Mouse (Mus musculus) layer of hippocampus, postnatal 25 days (tissue): Measurements from ENCODE around the gene Plekhg4. TPM values are rescaled to one million over a fixed set of nuclear protein-coding genes. Genes with fewer than 3 reads are reported as not detected.

Experiments used
- DNase-seq, 2 experiments: peaks; one replicate each; pipeline ENCODE4 v3.0.0; 2022; ENCODE audit warnings: mixed read lengths in 2 of 2, low spot score in 1 of 2; ENCODE audit errors: extremely low spot score in 1 of 2
- total RNA-seq, 2 experiments: library from RNA; stranded (reverse); gene quantifications; 2 replicates each; pipeline ENCODE4 v1.2.3; 2021

The Plekhg4 gene
- total RNA-seq, 2 experiments from 2014 or later, result 0.49 to 1.1 TPM

DNA sequence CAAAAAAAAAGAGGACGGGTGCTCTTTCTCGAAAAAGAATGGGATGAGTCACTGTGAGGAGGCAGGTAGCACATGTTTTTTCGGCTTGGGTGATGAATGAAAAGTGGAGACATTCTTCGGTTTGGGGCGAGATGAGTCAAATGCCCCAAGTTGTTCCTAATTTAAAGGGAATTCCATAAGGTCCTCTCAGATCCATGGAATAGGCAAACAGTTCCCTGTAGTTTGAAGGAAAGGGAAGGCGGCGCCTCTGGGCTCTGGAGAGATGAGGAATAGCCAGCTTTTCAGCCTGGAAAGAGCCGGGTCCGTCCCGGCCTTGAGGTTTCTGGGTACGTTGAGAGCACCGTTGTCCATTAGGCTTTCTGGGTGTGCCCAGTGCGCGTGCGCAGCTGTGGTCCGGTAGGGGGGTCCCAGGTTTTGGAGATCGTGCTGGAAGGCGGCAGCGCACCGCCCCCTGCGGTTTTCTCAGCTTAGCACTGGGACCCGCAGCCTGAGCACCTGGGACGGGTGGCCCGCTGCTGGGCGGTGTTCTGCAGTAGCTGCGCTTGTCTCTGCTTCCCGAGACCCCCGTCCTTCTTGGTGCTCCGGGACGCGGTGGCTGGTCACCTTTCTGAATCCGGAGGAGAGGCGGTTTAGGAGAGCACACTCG lies 24.5 kb upstream of the Plekhg4 start, which contains the start of gene Slc9a5:
Gene Slc9a5 (plus strand): TSS at position 394 of the 646 bp plus-strand sequence.
- DNase-seq, result peak in 1 of 2 experiments; percentile 34

DNA sequence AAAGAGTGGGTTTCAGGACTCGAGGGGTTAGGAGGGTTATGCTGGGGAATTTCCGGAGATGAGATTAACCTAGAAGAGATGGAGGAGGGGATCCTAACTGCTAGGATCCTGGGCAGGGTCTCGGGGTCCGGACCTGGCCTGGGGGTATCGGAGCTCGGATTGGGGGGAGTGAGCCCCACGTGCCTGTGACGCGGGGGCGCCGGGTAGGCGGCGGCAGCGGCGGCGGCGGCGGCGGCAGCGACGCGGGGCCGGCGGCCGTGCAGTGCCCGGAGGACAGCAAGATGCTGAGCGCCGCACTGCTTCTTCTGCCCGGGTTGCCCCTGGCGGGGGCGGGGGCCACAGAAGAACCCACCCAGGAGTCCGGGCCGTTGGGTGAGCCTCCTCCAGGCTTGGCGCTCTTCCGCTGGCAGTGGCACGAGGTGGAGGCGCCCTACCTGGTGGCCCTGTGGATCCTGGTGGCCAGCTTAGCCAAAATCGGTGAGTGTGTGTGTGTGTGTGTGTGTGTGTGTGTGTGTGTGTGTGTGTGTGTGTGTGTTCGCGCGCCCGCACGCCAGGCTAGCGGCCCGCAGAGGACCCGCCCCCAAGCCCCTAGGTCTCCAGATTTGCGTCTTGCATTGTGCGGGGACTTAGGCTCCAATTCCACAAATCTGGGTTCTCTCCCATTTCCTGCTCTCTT lies 23.8 kb upstream of the Plekhg4 start:
- DNase-seq, result peak in 1 of 2 experiments; percentile 36

DNA sequence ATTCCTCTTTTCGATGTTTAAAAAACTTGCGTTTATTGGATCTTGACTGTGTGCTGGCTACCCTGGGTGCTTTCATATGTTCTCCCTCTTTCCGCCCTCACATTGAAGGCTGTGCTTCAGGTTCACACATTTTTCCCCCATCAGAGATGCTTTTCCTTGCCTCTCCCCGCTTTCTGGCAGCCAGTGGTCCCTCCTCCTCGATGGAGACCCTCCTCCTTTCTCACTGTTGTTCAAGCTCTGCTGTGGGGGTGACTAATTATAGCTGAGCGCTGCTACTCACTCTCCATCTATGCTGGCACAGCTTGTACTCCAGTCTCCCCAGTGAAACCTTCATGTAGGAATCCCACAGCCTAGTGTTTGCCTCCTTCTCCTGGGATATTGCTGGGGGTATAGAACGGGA lies 22.9 kb upstream of the Plekhg4 start:
- DNase-seq, result no peak

DNA sequence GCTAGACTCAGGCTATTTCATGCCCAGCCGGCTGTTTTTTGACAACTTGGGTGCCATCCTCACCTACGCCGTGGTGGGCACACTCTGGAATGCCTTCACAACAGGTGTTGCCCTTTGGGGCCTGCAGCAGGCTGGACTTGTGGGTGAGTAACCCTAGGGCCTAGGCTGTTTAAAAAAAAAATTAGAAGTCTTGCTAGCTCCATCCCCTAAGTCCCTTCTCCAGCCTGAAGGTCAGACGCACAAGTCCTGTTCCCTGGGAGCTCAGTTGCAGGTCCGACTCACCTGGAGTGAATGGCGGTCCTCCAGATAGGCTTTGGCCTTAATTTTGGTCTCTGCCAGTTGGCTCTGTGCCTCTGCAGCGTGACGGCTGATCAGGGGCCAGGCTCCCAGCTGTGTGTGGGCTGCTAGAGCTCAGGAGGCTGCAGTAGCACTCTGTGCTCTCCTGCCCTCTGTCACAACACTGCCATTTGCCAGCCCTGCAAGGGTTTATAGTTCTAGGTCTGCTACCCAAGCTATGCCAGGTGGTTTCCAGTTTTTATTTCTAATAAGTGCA lies 19.4 kb upstream of the Plekhg4 start:
- no peak for DNase-seq

DNA sequence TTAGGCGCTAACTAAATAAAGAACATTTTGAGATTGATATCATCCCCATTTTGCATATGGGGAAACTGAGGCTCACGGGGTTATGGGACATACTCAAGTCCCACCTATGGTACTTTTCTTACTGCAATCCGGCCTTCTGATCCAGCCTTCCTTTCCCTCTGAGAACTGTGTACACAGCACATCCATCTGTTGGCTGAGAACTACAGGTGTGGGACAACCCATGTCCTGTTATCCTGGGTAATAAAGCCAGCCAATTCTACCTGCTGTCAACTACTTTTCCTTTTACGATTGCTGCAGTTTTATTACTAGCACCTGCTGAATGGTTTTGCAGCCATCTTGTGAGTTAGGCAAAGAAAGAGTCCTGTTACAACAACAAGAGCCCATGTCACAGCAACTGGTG lies 18.5 kb upstream of the Plekhg4 start:
- DNase-seq, result no peak

DNA sequence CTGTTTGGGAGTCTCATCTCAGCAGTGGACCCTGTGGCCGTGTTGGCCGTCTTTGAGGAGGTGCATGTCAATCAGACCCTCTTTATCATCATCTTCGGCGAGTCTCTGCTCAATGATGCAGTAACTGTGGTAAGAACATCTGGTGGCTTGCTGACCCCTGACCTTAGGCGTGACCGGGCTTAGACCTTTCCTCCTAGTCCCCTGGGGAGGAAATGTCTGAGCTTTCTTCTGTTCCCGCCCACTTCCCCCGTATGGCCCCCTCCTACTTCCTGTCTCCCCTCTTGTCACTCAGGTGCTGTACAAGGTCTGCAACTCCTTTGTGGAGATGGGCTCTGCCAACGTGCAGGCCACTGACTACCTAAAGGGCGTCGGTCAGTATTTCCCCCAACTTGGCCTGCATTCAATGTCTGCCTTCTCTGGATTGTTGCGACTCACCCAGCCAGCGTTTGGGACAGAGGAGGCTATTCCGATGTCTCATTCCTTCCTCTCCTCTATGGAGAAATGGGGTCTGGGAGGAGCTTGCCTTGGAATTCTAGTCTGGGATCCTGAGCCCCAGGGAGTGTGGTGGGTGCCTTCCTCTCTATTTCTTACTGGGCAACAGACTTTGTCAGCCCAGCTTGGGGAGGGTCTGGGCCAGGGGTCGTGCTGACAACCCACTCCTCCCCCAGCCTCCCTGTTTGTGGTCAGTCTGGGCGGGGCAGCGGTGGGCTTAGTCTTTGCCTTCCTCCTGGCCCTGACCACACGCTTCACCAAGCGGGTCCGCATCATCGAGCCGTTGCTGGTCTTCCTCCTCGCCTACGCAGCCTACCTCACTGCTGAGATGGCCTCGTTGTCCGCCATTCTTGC lies 17.7 kb upstream of the Plekhg4 start:
- DNase-seq, result no peak

DNA sequence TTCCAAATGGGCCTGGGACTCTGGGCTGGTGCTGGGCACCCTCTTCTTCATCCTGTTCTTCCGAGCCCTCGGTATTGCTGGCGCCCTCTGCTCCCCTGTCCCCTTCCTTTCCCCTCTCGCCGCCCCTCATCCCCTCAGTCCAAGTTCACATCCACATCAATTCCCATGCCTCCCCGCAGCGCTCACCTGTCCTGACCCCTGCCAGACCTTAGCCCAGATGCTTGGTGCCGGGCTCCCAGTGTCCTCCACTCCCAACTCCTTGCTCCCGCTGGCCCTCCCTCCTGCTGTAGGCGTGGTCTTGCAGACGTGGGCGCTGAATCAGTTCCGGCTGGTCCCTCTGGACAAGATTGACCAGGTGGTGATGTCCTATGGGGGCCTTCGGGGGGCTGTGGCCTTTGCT lies 16.4 kb upstream of the Plekhg4 start:
- DNase-seq, result no peak

DNA sequence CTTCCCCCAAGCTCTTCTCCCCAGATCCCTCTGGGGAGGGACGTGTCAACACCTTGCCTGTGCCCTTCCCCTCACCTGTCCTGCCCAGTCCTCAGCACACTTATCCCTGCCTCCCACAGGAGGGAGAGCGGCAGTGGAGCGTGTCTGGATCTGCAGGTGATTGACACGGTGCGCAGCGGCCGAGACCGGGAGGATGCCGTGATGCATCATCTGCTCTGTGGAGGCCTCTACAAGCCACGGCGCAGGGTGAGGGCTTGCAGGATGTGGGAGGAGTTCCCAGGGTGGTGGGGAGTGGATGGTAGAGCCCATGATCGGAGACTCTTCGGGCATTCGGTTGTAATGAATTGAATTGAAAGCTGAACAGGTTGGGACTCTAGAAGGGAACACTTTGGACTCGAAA lies 13.9 kb upstream of the Plekhg4 start:
- no peak for DNase-seq

DNA sequence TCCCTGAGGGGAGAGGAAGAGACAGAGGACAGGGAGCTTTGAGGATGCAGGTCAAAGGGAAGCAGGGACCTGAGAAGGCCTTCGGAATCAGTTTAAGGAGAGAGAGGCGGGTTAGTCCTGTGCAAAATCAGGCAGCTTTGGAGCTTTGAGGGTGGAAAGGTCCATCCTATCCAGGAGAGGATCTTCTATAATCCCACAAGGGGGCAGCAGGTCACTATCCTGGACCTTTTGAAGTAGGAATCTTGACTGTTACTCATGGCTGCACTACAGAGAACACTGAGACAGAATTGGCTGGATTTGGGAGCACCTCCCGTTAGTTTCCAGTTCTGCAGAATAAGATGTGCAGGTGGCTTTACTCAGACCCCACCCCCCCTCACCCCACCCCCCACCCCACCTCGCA lies 13.4 kb upstream of the Plekhg4 start:
- DNase-seq, result no peak

DNA sequence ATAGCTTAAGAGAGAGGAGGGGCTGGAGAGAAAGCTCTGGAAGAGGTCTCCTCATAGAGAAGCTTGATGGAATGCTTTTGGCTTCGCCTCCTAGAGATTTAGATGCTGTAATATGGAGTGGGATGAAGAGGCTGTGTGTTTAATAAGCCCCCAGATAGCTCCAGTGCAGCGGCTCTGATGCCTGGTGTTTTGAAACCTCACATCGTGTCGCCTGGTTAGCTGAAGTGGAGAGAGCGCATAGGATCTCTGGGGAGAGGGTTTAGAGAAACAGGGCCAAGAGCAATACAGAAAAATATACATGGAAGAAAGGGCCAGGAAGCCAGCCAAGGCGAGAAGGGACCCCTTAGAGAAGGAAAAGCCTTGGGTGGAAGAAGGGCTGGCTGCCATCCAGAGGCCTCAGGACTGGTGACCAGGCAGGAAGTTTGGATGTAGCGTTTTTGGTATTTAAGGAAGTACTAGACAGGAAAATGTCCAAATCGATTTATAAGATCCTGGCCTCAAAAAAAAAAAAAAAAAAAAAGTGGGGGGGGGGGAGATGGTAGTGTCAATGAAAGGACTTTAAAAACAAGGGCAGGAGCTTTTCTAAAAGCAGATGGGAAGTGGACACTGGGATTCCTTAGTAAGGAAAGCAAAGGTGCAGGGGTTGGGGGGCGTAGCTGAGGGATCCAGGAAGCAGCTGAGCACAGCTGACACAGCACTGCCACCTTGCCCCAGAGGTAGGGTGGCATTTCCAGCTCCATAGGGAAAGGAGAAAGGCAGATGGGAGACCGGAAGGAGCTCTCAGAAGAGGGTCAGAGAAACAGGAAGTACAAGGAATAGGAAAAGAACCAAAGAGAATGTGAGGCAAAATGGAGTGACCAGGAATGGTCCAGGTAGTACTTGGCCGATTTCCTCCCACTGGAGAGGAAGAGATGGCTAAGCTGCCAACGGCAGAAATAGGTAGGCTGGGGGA lies 11.0 kb upstream of the Plekhg4 start:
- DNase-seq, result no peak

DNA sequence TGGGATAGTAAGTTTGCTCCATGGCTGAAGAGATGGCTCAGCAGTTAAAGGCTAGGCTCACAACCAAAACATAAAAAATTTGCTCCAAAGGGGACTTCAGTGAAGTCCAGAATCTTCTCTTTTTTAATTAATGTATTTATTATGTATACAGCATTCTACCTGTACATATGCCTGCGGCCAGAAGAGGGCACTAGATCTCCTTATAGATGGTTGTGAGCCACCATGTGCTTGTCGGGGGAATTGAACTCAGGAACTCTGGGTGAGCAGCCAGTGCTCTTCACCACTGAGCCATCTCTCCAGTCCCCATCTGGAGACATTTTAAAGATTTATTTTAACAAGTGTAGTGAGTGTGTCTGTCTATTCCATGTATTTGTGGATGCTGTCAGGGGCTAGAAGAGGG lies 6.0 kb upstream of the Plekhg4 start:
- DNase-seq, result no peak

DNA sequence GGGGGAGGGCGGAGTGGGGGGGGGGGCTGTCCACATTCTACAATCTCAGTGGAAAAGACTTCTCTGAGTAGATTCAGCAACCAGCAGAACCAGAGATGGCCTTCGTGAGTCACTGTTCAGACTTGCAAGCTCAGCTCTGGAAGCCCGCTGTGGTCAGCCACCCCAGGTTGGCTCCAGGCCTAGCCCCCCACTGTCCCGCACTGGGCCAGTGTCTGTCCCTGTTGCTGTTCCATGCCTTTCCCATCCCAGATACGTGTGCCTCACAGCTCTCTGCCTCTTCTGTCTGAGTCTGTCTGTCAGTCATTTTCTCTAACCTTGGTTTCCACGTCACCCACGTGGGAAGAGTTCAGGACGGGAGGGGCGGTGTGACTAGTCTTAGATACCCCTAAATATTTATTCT lies 601 bp upstream of the Plekhg4 start:
- no peak for DNase-seq

DNA sequence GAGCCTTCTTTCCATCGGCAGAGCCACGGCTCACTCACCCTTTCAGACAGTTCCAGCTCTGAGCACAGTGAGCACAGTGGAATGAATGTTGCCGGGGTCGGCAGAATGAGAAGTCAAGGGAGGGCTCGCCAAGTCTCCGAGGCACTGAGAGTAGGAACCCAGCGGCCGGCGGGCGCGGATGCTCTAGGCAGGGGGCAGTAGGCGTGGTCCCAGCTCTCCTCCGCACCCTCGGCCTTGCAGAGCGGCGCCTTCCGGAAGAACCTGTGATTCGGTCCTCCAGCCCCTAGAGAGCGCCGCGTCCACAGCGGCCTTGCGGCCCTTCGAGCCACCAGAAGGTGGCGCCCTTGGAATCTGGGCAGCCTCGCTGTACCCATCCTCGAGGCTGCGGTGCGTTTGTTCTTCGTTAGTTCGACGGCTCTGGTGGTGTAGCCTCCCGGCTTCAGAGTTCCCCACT lies 1.5 kb downstream of the Plekhg4 start:
- peak in 1 of 2 experiments; percentile 18 for DNase-seq

DNA sequence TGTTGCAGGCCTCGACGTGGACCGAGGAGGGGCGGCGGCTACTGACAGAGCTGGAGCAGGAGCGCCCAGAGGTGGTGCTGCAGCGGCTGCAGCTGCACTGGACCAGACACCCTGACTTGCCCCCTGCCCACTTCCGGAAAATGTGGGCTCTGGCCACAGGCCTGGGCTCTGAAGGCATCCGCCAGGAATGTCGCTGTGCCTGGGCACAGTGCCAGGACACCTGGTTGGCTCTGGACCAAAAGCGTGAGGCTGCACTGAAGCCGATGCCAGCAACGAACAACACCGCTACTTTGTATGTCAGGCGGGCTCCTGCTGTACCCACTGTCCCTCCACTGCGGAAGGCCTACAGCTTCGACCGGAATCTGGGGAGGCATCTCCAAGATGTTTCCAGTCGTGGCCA lies 5.6 kb downstream of the Plekhg4 start:
- DNase-seq, result peak in 1 of 2 experiments; percentile 28

DNA sequence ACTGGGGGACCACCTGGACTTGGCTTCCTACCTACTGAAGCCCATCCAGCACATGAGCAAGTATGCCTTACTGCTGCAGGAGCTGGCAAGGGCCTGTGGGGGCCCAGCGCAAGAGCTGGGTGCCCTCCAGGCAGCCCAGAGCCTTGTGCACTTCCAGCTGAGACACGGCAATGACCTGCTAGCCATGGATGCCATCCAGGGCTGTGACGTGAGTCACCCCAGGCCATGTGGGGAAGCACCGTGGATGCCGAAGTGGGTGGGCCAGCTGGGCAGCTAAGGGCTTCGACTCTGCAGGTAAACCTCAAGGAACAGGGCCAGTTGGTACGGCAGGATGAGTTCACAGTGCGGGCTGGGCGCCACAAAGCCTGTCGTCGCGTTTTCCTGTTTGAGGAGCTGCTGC lies 7.2 kb downstream of the Plekhg4 start:
- no peak for DNase-seq

DNA sequence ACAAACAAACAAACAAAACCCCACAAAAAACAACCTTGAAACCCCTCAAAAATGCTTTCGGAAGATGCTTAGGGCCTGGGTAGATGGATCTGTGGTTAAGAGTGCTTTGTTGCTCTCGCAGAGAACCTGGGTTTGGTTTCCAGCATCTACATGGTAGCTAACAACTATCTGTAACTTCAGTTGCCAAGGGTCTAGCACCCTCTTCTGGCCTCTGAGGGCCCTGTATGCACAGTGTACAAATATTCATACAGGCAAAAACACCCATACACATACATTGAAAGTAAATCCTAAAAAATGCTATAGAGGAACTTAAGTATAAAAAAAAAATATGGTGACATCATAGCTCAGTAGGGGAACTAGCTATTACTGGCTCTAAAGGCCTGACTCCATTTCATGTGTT lies 11.0 kb downstream of the Plekhg4 start:
- no peak for DNase-seq

DNA sequence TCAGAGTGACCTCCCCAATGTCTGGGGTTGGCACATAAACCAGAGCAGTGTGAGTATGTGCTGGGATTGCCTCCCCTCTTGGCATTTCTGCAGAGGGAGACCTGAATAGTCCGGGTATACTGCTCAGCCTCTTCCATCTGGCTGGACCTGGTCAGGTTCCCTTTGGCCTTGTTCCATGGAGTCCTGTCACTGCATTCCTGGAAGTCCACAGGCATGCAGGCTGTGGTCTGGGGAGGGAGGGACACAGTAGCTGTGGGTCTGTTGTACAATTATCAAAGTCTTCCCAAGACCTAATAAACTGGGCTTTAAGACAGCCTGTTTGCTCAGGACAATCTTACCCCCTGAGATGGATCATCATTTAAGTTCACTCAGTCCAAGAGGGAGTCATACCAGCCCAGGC lies 14.1 kb downstream of the Plekhg4 start:
- no peak for DNase-seq

DNA sequence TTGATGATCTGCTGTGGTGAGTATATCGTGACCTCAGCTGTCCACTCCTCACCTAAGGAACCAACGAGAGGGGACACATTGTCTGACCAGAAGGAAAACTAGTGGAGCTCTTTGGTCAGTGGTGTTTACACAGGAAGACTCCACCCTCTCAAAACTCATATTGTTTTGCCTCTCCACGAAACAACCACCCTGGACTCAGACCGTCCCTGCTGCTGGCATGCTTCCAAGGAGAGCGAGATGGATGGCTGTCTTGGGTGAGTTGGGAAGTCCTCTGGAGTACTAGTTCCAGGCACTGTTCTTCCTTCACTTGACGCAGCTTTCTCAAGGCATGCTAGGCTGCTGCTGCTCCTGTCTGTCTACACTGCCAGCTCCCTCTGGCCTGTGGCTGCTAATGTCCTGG lies 16.0 kb downstream of the Plekhg4 start:
- no peak for DNase-seq

DNA sequence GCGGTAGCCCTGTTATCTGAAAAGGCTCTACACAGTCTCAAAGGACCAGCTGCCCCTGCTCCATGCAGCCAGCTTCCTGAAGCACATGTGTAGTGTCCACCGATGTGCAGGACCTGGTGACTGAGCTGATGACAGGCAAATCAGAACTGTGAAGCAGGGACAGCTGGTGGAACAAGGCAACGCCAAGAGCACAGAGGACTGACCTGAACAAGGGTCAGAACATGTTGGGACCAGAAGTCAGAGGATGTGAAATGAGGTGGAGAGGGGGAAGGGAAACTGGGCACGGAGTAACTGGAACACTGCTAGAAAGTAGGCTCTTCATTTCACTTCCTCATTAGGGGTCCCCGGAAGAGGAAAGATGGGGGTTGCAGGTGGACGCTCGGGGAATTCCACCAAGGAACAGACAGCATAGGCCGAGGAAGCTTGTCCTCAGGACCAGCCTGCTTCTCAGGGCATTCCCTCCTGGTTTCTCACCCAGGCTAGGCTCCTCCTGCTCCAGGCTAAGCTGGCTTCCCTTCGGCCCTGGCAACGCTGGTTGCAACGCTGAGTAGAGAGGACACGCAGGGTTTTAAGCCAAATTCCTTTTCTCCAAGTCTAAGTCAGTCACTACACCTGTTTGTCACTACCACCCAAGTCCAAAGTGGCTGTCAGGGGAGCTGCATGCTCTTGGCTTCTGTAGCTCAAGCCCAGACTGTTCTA lies 20.2 kb downstream of the Plekhg4 start:
- DNase-seq, result no peak
